20 mouse cellular contexts compared by ENCODE assay signal in the genomic region with DNA sequence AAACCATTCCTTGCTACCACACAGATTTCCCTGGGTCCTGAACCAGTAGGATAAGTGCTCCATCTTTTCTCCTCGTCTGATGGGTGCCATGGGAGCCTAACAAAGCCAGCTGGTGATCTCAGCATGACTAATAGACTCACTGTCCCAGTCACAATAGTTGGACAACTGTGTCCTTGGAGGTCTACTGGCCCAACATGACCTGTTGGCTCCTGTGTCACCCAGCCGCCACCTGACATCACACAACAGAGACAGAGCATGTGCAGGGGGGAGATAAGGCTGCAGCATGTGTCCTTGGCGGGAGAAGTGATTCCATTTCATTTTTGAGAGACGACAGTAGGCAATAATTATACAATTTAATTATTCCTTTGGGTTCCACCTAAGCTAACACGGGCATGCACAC.
DNase-seq lines count a peak whose midpoint lies in the region; ATAC-seq lines count a peak whose summit lies in the region.
"Had no signal": no experiment of that assay in that cellular context is flagged by ENCODE, and none has a peak within 500 bp of the region (broad histone marks: within the 10 kb centered on the region; RNA-seq: fewer than 3 reads in every experiment).

No protein-coding gene starts in this region.

- H3K4me3 ChIP-seq in intestine, embryonic 15.5 days (replicated peaks), result no peak overlapping the region
- H3K4me3 ChIP-seq in heart, embryonic 11.5 days (ENCODE audit: low read depth, low read length), result no peak overlapping the region
- H3K4me3 ChIP-seq: embryonic facial prominence, embryonic 12.5 days; forebrain, embryonic 12.5 days; heart, embryonic 10.5 days; heart, embryonic 15.5 days; hindbrain, embryonic 10.5 days had no signal

- no peaks in the 10 kb centered on the region for H3K27me3 ChIP-seq in intestine, embryonic 15.5 days (replicated peaks)
- H3K27me3 ChIP-seq in heart, embryonic 11.5 days (ENCODE audit: control insufficient read depth, insufficient read depth, low read length), result no peaks in the 10 kb centered on the region
- H3K27me3 ChIP-seq: embryonic facial prominence, embryonic 12.5 days; heart, embryonic 15.5 days had no signal

- H3K36me3 ChIP-seq in intestine, embryonic 15.5 days, result no peaks in the 10 kb centered on the region
- no peaks in the 10 kb centered on the region for H3K36me3 ChIP-seq in heart, embryonic 11.5 days (ENCODE audit: control insufficient read depth, insufficient read depth, low read length)
- H3K36me3 ChIP-seq: embryonic facial prominence, embryonic 12.5 days; forebrain, embryonic 12.5 days; heart, embryonic 10.5 days; heart, embryonic 15.5 days; hindbrain, embryonic 10.5 days had no signal

- intact Hi-C loops in heart, postnatal 25 days (cut with DNase I), result no loop called here

- H3K27ac ChIP-seq in intestine, embryonic 15.5 days, result no peak overlapping the region
- H3K27ac ChIP-seq in heart, embryonic 11.5 days (ENCODE audit: low read depth, low read length), result no peak overlapping the region
- H3K27ac ChIP-seq: embryonic facial prominence, embryonic 12.5 days; forebrain, embryonic 12.5 days; heart, embryonic 10.5 days; heart, embryonic 15.5 days; hindbrain, embryonic 10.5 days; hindbrain, embryonic 14.5 days had no signal

- no peak overlapping the region for H3K9ac ChIP-seq in intestine, embryonic 15.5 days
- H3K9ac ChIP-seq in heart, embryonic 11.5 days (ENCODE audit: low read depth, low read length), result no peak overlapping the region
- H3K9ac ChIP-seq: embryonic facial prominence, embryonic 12.5 days; forebrain, embryonic 12.5 days; heart, embryonic 15.5 days; hindbrain, embryonic 14.5 days had no signal

- H3K4me1 ChIP-seq in intestine, embryonic 15.5 days (replicated peaks), result peaks cover 10% of the 10 kb centered on the region
- H3K4me1 ChIP-seq in heart, embryonic 11.5 days (ENCODE audit: control insufficient read depth, insufficient read depth, low read length), result 0 out of 2 replicates have a peak, but pooled peaks cover 2% of the 10 kb centered on the region
- H3K4me1 ChIP-seq: heart, embryonic 15.5 days had no signal

- ATAC-seq in megakaryocyte progenitor cell, adult 5-6 weeks (replicated peaks; ENCODE audit: poor library complexity), result peak; percentile 84
- ATAC-seq in intestine, embryonic 15.5 days, result no peak
- no peak for ATAC-seq in heart, embryonic 11.5 days (replicated peaks; ENCODE audit: insufficient number of reproducible peaks, low FRiP score, low TSS enrichment)
- ATAC-seq: intestine, embryonic 16.5 days had no signal

- DNase-seq in heart, adult 11 months, result peak; percentile 86
- no peak for DNase-seq in heart, postnatal 25 days (ENCODE audit: low spot score)
- peak; percentile 70 to 83 for DNase-seq in adrenal gland, adult (ENCODE audit: inconsistent age in 2 of 2, low spot score in 1 of 2)
- peak; percentile 32 for DNase-seq in adrenal gland, postnatal 10 days
- no peak for DNase-seq in frontal cortex, postnatal 25 days (ENCODE audit: low spot score in 2 of 2)
- DNase-seq: cerebellum, adult 8-10 months; cerebellum, postnatal 14 days; gastrocnemius, postnatal 36 days; heart, adult 18-20 months; heart, postnatal 14 days had no signal

- H3K9me3 ChIP-seq in intestine, embryonic 15.5 days, result no peaks in the 10 kb centered on the region
- no peaks in the 10 kb centered on the region for H3K9me3 ChIP-seq in heart, embryonic 11.5 days (replicated peaks; ENCODE audit: control insufficient read depth, low read length)
- H3K9me3 ChIP-seq: embryonic facial prominence, embryonic 12.5 days; forebrain, embryonic 12.5 days; heart, embryonic 10.5 days; heart, embryonic 15.5 days; hindbrain, embryonic 10.5 days had no signal

- WGBS in intestine, embryonic 15.5 days, result 79% methylated on average over 5 of the region's 5 CpGs
- 67% methylated on average over 5 of the region's 5 CpGs for WGBS in heart, embryonic 11.5 days (ENCODE audit: insufficient replicate concordance)

- no peak overlapping the region for H3K4me2 ChIP-seq in intestine, embryonic 15.5 days (replicated peaks)
- H3K4me2 ChIP-seq in heart, embryonic 11.5 days, result no peak overlapping the region
- H3K4me2 ChIP-seq: embryonic facial prominence, embryonic 12.5 days; forebrain, embryonic 12.5 days; heart, embryonic 15.5 days; hindbrain, embryonic 14.5 days had no signal

Comparison
In these comparisons a context has a peak if more than half of its experiments do, and no peak if none do; other contexts are left out.
1. DNase-seq: peak in heart, adult 11 months (single experiment), adrenal gland, adult (2 of 2) and adrenal gland, postnatal 10 days (single experiment); none in heart, postnatal 25 days (single experiment) and frontal cortex, postnatal 25 days (0 of 2).